Mouse (Mus musculus): ENCODE measurements around the gene Stard13.

The Stard13 gene

GRCm38 (mm10) chr5:151233400-151234031 is at the start of gene Stard13:
Gene Stard13 (minus strand): TSS chr5:151233836.
- peak; percentile 90 for ATAC-seq (ENCODE audit: low TSS enrichment)

- ATAC-seq (ENCODE audit: low TSS enrichment): no peak
These were observed 45.9 kb upstream of the Stard13 start for GRCm38 (mm10) chr5:151279531-151279930.

GRCm38 (mm10) chr5:151277927-151278326 is 44.3 kb upstream of the Stard13 start:
- no peak for ATAC-seq (ENCODE audit: low TSS enrichment)

- ATAC-seq (ENCODE audit: low TSS enrichment): no peak
These were observed 42.4 kb upstream of the Stard13 start for GRCm38 (mm10) chr5:151275986-151276385.

GRCm38 (mm10) chr5:151274265-151274664 is 40.6 kb upstream of the Stard13 start:
- no peak for ATAC-seq (ENCODE audit: low TSS enrichment)

GRCm38 (mm10) chr5:151270815-151271214 is 37.2 kb upstream of the Stard13 start:
- no peak for ATAC-seq (ENCODE audit: low TSS enrichment)

- ATAC-seq (ENCODE audit: low TSS enrichment): no peak
These were observed 33.4 kb upstream of the Stard13 start for GRCm38 (mm10) chr5:151266896-151267634.

GRCm38 (mm10) chr5:151261558-151261957 is 27.9 kb upstream of the Stard13 start:
- ATAC-seq (ENCODE audit: low TSS enrichment): no peak

- peak; percentile 84 for ATAC-seq (ENCODE audit: low TSS enrichment)
These were observed 18.6 kb upstream of the Stard13 start for GRCm38 (mm10) chr5:151252213-151252612.

GRCm38 (mm10) chr5:151251656-151252055 is 18.0 kb upstream of the Stard13 start:
- ATAC-seq (ENCODE audit: low TSS enrichment): no peak

GRCm38 (mm10) chr5:151248671-151249620 is 15.3 kb upstream of the Stard13 start:
- peak; percentile 91 for ATAC-seq (ENCODE audit: low TSS enrichment)

- ATAC-seq (ENCODE audit: low TSS enrichment): no peak
These were observed 14.4 kb upstream of the Stard13 start for GRCm38 (mm10) chr5:151248084-151248483.

GRCm38 (mm10) chr5:151247115-151247875 is 13.7 kb upstream of the Stard13 start:
- no peak for ATAC-seq (ENCODE audit: low TSS enrichment)

GRCm38 (mm10) chr5:151246287-151246686 is 12.7 kb upstream of the Stard13 start:
- ATAC-seq (ENCODE audit: low TSS enrichment): no peak

GRCm38 (mm10) chr5:151245571-151245970 is 11.9 kb upstream of the Stard13 start:
- ATAC-seq (ENCODE audit: low TSS enrichment): no peak

GRCm38 (mm10) chr5:151238730-151239129 is 5.1 kb upstream of the Stard13 start:
- ATAC-seq (ENCODE audit: low TSS enrichment): no peak

GRCm38 (mm10) chr5:151236411-151236810 is 2.8 kb upstream of the Stard13 start:
- ATAC-seq (ENCODE audit: low TSS enrichment): no peak

GRCm38 (mm10) chr5:151232576-151233299 is 898 bp downstream of the Stard13 start:
- no peak for ATAC-seq (ENCODE audit: low TSS enrichment)

GRCm38 (mm10) chr5:151231861-151232260 is 1.8 kb downstream of the Stard13 start:
- ATAC-seq (ENCODE audit: low TSS enrichment): no peak

- no peak for ATAC-seq (ENCODE audit: low TSS enrichment)
These were observed 2.2 kb downstream of the Stard13 start for GRCm38 (mm10) chr5:151231411-151231810.

- no peak for ATAC-seq (ENCODE audit: low TSS enrichment)
These were observed 3.2 kb downstream of the Stard13 start for GRCm38 (mm10) chr5:151230427-151230826.
